Mouse (Mus musculus) regulatory T cell (primary cell): ENCODE results near the gene Scrn1.

Source experiments
- in situ Hi-C: fragments of 300-600 bp; cut with MboI, MseI; formaldehyde crosslinking; loops from one replicate; pipeline ENCODE4 v1.15.1; 2025; ENCODE audit warnings: high pct_unique_total_duplicates

Scrn1 gene

DNA sequence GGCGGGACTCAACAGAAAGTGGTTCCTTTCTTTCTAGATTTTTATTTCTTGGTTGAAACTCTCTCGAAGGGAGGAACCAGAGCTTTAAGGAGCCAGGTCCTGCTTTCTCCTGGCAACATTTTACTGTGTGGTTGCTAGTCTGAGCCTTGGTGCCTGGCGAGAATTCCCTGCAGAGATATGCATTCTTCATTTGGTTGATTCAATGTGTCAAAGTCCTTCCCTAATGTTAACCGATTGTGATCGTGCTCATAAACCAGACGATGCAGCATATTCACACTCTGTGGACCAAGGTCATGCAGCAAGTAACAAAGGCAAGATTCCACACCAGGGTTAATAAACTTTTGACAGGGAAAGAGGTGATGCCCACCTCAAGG, 244 bp upstream of the Scrn1 start:
- in situ Hi-C loops, result no loop called here

GRCm38 (mm10) chr6:54565012-54565411, 1.3 kb downstream of the Scrn1 start:
- in situ Hi-C loops, result no loop called here

- in situ Hi-C loops, result no loop called here
Observed at GRCm38 (mm10) chr6:54564506-54564991, 1.7 kb downstream of the Scrn1 start.

DNA sequence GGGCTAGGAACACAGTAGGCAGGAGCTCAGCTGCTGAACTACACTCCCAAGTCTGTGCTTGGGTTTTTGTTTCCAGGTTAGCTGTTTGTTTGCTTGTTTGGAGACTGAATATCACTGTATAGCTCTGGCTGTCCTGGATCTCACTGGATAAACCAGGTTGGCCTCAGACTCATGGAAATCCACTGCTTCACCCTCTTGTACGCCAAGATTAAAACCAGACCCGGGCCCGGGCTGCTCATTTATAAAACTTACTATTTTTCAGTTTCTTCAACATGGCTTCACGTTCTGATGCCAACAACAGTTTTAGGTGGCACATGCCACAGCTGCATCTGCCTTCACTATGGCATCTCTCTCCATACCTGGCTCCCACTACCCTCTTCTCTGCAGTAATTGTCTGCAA, 2.7 kb downstream of the Scrn1 start:
- in situ Hi-C loops, result no loop called here

DNA sequence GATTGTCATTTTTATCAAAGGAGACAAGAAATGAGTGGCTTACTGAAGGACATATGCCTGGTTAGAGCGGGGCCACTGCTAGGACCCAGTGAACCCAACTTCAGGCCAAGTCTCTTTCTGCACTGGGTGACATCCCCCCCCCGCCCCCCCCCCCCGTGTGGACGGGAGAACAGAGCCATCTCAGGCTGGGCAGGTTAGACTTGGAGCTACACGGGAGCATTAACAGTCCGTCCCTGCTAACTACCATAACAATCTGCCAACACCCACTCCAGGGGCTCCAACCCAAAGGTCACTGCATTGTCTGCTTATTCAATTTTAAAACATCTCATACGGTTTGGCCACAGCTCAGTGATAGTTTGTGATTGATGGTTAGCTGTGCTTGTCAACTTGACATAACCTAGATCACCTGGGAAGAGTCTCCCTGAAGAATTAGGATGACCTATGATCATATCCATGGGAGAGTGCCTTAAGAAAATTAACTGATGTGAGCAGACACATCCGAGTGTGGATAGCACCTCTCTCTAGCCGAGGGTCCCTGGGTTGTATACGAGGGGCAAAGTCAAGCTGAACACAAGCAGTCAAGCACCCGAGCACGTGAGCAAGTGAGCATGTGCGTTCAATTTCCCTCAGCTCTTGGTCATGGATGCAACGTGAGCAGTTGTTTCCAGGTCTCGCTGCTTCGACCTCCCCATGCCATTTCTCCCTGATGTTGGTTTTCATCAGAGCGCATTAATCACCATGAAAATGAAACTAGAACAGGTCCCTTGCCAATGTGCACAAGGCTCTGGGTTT, 4.1 kb downstream of the Scrn1 start:
- in situ Hi-C loops, result no loop called here

DNA sequence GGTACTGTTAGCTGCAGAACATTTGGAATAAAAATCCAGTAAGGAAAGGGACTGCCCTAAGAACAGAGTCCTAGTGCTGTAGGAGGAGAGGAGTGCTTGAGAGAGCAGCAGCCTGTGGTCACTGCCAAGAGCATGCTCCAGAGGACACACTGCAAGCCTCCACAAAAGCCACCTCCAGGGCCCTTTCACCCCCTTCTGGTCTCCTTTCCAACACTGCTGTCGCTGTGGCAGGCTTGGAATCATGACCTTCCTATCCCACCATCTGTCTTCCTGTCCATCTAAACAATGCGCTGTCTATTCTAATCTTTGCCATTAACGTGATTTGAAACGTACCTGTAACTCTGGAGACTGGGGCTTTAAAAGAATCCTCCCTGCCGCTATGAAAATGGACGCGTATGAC, 7.8 kb downstream of the Scrn1 start:
- in situ Hi-C loops, result no loop called here

DNA sequence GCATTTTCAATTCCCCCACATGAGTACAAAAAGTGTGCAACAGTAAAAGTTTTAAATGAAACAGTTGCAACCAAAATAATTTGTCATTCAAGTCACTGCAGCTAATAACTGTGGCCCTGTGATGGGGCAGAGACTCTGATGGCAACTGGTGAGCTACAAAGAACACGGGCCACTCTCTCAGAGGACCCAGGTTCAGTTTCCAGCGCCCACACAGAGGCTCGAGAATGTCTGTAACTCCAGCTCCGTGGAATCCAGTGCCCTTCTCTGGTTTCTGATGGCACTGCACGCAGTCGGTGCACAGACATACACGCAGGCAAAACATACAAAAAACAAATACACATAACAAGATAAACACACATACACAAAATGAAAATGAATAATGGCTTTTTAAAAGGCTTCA, 8.6 kb downstream of the Scrn1 start:
- in situ Hi-C loops, result no loop called here

DNA sequence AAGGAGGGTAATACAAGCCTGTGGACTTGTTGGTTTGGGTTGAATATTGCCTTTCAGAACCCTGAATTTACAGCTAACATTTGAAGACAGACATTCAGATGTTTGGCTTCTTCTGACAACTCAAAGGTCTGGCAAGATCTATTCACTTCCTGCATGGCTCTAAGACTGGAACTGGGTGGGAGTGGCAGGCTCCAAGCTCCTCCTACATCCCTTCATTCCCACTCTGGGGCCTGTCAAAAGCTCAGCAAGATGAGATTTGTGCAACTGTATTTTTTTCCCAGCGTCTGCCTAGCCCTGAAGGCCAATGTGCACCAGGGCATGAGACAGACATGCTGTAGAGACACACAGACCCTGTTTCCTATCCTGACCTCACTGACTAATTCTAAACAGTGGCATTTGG, 10.5 kb downstream of the Scrn1 start:
- in situ Hi-C loops, result no loop called here

DNA sequence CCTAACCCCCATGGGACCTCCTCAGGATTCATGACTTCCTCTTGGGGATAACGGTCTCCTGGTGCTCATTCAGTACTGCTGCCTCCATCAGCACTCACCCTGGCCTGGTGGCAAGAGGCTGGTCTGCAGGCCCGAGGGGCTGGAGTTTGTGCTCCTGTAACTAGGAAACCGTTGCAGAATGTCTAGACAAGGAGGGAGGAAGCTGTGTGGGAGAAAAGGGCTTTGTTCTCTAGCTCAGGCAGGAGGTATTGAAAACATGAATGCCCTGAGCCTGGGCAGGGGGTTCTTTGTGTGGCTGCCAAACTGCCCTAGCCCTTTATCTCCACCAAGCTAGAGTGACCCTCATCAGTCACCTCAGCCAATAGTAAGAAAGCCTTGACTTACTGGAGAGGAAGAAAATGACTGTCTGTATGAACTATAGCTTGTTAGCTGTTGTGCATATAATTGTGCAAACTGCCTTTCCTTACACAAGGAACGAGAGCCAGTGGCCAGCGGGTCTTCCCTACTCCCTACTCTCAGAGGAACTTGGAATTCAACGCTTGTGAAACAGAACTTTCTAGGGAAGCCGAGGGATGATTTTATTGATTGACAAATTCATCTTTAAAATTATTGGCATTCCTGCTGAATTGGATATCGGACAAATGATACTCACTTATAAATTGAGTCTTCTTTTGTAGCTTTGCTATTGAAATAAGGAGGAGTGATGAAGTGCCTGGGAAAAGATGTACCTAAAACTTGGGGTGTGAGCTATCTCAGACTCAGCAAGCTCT, 11.8 kb downstream of the Scrn1 start:
- in situ Hi-C loops, result no loop called here

GRCm38 (mm10) chr6:54553632-54554031, 12.7 kb downstream of the Scrn1 start:
- in situ Hi-C loops, result no loop called here

DNA sequence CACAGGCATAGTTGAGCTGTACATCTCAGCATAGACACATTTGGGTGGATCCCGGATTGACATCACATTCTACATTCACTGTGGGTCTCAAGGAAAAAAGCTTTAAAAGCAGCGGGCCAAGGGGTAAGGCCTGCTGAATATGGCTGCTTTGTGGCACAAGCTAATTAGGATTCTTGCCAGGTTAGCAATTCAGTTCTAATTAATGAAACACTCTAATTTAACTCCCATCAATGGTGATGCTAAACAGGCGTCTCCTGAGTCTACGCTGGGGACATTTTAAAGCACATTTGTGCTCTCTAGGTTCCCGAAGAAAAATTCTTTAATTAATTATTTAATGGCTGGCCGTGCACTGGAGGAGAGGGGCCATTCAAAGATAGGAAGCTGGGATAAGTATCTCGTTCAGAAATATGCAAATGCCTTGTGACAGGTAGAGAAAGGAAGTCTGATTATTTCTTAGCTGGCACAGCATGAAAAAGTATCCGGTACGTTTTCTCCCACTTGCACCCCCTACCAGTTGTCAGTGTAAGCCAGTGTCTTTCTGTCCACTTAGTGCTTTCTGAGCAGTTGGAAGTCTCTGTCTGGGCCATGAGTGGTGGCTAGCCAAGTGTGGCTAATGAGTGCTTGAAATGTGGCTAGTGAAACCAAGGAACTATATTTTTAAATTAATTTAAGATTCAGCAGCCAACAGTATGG, 13.4 kb downstream of the Scrn1 start:
- in situ Hi-C loops, result no loop called here

GRCm38 (mm10) chr6:54550801-54551323, 15.4 kb downstream of the Scrn1 start:
- in situ Hi-C loops, result no loop called here

DNA sequence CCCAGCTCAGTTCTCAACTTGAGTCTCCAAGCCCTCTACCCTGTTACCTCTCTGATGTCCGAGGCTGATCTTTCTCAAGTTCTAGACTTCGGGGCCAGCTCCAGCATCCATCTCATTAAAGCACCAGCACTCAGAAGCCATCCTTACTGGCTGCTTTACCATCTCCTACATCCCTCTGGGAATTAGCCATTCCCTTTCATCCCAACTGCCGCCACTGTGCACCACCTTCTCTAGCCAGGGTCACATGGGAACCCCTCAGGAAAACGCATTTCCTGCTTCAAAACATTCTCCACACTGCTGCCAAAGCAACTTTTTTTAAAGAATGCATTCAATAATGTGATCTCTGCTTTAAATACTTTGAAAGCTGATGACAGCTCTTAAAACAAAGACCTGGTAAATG, 17.0 kb downstream of the Scrn1 start:
- in situ Hi-C loops, result no loop called here

DNA sequence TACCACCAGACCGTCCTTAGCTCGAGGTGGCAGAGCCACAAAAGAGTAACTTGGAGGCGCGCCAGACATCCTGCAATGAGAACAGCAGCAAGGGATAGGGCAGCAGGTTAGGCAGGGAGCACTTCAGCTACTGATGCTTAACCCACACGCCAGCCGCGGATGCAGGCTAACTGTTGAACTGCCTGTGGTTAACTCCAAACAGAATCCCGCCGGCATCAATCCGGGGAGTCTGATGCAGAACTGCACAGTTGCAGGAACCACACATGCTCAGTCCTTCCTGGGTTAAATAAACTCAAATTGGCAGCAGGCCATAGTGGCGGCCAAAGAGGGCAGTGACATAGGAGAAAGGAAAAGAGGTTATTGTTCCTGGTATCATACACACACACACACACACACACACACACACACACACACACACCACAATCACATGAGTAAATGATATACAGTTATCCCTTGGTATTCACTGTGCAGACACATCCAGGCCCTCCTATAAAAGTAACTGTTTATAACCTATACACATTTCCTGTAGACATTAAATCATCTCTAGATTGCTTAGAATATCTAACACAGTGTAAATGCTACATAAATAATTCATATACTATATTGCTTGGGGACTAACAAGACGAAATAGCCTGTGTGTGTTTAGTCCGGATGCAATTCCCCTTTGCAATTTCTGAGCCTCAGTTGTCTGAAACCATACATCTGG, 17.8 kb downstream of the Scrn1 start:
- in situ Hi-C loops, result no loop called here

DNA sequence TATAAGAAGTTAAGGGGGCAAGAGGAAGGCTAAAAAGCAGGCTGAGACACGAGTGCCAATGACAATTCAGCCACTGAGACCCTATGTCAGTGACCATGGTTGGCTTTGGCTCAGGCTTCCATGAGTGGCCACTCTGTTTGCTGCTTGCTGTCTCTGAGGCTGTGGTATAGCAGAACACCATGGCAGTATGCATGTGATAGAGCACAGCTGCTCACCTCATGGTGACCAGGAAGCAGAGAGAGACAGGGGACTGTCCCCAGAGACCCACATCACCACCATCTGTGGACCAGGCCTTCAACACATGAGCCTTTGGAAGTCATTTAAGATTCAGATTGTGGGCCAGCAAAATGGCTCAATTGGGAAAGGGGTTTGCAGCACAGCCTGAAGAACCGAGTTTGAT, 22.6 kb downstream of the Scrn1 start:
- in situ Hi-C loops, result no loop called here

GRCm38 (mm10) chr6:54542836-54543235, 23.5 kb downstream of the Scrn1 start:
- in situ Hi-C loops, result no loop called here

DNA sequence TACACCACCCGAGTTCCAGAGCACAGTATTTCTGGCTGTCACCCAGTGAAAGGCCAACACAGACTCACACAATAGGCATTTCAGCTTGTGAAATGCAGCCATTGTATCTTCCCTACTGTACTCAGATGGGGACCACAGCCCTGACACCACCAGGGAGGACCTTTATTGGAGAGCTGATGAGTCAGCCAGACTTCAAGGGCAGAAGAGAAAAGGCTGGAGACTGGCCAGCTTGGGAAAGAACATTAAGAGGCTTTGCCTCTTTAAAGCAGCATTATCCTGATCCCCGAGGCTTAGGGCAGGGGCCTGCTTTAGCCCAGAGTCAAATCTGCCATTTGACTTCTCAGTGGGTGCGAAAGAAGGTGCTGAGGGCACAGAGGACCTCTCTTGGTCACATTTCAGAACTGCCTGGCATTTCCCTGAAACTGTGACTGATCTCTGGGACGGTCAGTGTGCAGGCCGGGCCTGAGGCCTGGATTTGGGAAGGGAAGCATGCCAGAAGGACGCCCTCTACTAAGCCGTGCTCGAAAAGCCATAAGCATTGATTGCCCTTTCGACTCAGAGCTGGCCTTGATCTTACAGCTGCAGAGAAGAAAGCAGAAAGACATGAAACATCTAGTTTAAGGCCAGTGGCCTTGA, 25.9 kb downstream of the Scrn1 start:
- in situ Hi-C loops, result no loop called here

DNA sequence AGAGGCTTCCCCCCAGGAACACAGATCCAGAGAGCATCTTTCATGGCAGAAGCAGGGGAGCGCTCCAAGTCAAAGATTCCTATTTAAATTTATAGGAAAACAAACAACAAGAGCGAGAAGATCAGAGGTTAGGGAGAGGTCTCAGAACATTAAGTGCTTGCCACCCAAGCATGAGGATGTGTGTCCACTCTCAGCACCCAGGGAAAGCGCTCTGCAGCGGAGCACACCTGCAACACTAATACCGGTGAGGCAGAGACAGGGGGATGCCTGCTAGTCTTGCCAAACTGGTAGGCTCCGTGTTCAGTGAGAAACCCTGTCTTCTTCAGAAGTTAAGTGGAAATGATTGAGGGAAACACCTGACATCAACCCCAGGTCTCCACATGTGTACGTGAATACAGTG, 26.9 kb downstream of the Scrn1 start:
- in situ Hi-C loops, result loop anchor here (10.0 kb wide), 1 partner anchor 615 kb away; no protein-coding TSS in a partner anchor

GRCm38 (mm10) chr6:54538773-54539173, 27.5 kb downstream of the Scrn1 start:
- in situ Hi-C loops, result loop anchor here (10.0 kb wide), 1 partner anchor 616 kb away; no protein-coding TSS in a partner anchor

DNA sequence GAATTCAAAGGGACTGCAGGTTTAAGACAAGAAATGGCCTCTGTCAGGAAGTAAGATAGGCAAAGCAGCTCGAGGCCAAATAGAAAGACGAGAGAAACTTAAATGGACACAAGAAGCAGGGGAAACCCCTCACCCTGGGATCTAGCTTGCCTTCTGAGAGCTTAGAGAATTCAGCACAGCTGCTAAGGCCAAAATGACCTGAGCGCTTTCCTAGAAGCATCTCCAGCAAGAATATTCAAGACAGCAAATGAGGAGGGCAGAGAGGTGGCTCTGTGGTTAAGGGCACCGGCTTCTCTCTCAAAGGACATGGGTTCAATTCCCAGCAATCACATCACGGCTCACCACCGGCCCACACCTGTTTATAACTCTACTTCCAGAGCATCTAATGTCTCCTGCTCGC, 29.2 kb downstream of the Scrn1 start:
- in situ Hi-C loops, result loop anchor here (10.0 kb wide), 1 partner anchor 618 kb away; no protein-coding TSS in a partner anchor

DNA sequence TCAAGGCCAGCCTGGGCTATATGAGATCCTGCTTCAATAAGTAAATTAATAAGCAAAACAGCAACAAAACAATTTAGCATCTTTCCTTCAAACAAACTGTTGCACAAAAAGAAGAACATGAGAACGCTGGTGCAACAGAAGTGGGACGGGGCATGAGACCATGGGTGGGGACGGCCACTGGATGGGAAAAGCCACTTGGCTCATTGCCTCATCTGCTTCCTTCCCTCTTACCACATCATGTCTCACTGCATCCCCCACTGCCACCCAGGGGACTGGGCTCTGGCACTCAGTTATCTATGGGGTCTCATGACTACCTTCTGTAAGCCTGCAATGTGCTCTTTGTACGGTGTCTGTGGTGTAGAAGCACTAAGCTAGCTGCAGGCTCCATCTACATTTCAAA, 30.8 kb downstream of the Scrn1 start:
- in situ Hi-C loops, result loop anchor here (10.0 kb wide), 1 partner anchor 619 kb away; no protein-coding TSS in a partner anchor
